Mouse (Mus musculus) E14TG2a.4 (cell line): Measurements from ENCODE around the gene Nmnat2.

Experiments
- CTCF ChIP-seq: conservative IDR thresholded peaks from 2 replicates; pipeline ENCODE4 v1.5.1; 2014; ENCODE audit warnings: low read length
- NANOG ChIP-seq: IDR thresholded peaks from 2 replicates; pipeline ENCODE4 v1.6.1; 2014; ENCODE audit warnings: borderline replicate concordance, low read length, mixed read lengths
- POU5F1 ChIP-seq: IDR thresholded peaks from 2 replicates; pipeline ENCODE4 v1.6.1; 2014; ENCODE audit warnings: low read length, borderline replicate concordance

DNA sequence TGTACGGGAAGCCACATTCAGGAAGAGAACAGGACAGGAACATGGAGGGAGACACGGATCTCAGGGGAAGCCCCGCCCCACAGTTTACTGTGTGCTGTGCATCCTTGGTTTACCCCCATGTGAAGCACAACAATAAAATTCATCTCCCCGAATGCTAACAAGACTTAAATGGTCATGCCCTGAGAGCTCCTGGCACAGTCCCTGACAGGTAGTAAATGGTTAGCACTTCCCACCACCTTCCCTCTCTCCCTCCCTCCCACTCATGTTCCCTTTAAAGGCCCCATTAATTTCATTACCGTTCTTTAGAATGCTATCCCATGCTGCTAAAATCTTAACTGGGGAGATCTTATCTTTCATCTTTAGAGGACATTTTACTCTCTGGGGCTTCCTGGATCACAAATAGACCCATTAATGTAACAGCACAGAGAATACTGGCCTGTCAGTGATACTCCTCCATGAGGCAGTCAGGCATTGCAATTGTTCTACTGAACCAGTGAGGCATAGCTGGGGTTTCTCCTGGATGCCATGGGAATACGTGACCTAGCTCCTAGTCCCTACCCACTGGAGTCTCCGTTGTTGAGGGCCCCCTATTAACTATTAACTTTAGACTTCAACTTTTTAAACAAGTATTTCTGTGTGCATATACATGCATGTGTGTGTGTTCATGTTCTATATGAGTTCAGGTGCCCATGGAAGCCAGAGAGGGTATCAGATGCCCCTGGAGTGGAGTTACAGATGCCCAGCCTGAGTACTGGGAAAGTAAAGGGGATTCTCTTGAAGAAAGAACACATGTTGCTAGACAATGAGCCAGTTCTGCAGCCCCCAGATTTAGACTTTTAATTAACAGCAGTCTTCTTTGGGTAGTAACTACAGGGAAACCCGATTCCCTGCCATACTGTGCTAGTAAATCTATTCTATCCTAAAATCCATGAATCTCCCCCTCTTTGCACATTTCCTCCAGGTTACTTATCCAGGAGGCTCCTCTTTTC is 170.8 kb downstream of the Nmnat2 start:
- no peak for TF ChIP-seq CTCF
- no peak for TF ChIP-seq POU5F1
- no peak for TF ChIP-seq NANOG
